Mouse (Mus musculus) thymus, adult 2 months (tissue): ENCODE measurements at regions not wholly inside any gene's neighbourhood (a gene's known extent, or its start where the extent isn't known, plus 50 kb on each side); places are given as distances from the start of the nearest gene placed in this dataset.

ENCODE experiments used
- DNase-seq: peaks from one replicate; pipeline ENCODE4 v3.0.0; 2021
- H3K27ac ChIP-seq: fragments of 200-500 bp; 2 replicates; pipeline ENCODE4 v1.5.1; 2012; ENCODE audit warnings: low read length, control low read depth; ENCODE audit not compliant: control insufficient read depth, insufficient read depth
- H3K27me3 ChIP-seq: fragments of 200-500 bp; 2 replicates; pipeline ENCODE4 v1.6.1; 2012; ENCODE audit warnings: mild to moderate bottlenecking, low read length, moderate library complexity, mixed read lengths; ENCODE audit not compliant: control insufficient read depth, insufficient read depth
- H3K36me3 ChIP-seq: fragments of 200-500 bp; 2 replicates; pipeline ENCODE4 v1.6.1; 2012; ENCODE audit warnings: mild to moderate bottlenecking, low read length, moderate library complexity; ENCODE audit not compliant: control insufficient read depth, insufficient read depth
- H3K4me1 ChIP-seq: fragments of 200-500 bp; replicated peaks from 2 replicates; pipeline ENCODE4 v1.6.1; 2012; ENCODE audit warnings: low read length; ENCODE audit not compliant: control insufficient read depth, insufficient read depth
- H3K4me3 ChIP-seq: fragments of 200-500 bp; 2 replicates; pipeline ENCODE4 v1.5.1; 2012; ENCODE audit warnings: mild to moderate bottlenecking, low read length, control low read depth, moderate library complexity; ENCODE audit not compliant: control insufficient read depth, insufficient read depth
- CTCF ChIP-seq: fragments of 200-500 bp; IDR thresholded peaks from 2 replicates; pipeline ENCODE4 v1.5.1; 2012; ENCODE audit warnings: mild to moderate bottlenecking, control low read depth, low read length, moderate library complexity, borderline replicate concordance; ENCODE audit not compliant: control insufficient read depth, poor library complexity, insufficient read depth; ENCODE audit errors: extremely low read depth
- POLR2A ChIP-seq: fragments of 200-500 bp; IDR thresholded peaks from 2 replicates; pipeline ENCODE4 v1.6.1; 2012; ENCODE audit warnings: mild to moderate bottlenecking, low read length, control low read depth, moderate library complexity; ENCODE audit not compliant: control insufficient read depth, poor library complexity, insufficient read depth; ENCODE audit errors: extremely low read depth
- WGBS: fragments of 180-500 bp; shearing (Covaris S2); methylation state at CpG from one replicate; pipeline ENCODE4 v1.1.7; 2018; 5-methylcytosine and 5-hydroxymethylcytosine counted together

DNA sequence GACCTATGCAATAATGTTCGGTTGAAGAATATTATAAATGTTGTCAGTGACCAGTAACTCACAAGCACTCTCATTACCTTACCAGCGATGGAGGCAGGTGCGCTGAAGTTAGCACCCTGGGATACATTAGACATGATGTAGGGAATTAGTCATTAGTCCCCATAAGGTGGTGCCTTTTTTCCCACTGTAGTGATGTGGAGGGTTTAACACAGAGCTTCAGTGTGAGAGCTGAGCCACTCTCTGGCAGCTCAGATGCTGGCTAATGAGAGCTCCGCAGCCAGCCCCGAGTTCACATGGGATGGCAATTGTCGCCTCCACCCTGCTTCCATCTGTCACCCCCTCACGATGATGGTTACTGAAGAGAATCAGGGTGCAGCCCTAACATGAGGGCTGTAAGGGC, 286.6 kb downstream of the Lnpk start:
- Histone ChIP-seq H3K27ac (no peak overlapping the region), H3K36me3 (no peaks in the 10 kb centered on the region), H3K4me3 (no peak overlapping the region), H3K27me3 (no peaks in the 10 kb centered on the region), H3K4me1 (no peaks in the 10 kb centered on the region)
- 89% methylated on average over 7 of the region's 7 CpGs for WGBS
- no peak for TF ChIP-seq CTCF
- TF ChIP-seq POLR2A, result no peak
- DNase-seq, result no peak

DNA sequence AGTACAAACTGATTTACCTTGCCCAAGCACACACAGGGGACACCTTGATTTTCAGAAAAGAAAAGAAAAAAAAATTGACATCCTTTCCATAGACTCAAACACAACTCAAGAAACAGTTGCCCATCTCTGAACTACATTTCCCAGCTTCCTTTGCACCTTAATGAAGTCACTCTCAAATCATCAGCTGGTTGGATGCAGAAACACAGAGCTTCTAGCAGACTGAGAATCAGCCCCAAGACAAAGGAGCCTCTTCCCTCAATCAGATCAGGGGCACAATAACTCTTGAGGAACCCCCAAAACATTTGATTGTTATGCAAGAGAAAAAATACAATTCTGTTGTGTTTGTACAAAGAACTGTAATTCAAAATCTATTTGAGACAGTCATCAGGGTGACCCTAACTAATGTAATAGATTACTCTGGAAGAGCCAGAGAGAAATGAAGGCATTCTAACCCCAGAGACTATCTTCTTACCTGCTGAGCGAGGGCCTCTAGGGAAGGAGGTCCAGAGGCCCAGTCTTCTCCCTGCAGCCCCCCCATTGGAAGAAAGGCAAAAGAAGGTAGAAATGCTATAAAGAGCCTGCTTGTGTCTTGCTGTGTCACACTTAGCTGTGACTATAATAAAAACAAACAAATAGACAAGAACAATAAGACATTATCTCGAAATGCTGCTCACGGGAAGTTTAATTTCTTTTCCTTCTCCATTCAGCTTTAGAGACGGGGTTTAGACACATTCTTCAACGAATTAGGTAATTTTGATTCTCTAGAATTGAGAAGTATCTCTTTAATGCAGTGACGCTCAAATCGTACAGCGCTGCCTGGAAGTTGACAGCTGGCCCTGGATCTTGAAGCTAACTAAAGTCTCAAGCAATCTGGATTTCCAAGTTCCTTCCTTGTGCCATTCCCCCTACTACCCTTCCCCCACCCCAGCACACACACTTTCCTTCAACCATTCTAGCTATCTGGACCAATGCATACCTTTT, 287.5 kb downstream of the Lnpk start:
- H3K27ac ChIP-seq, result no peak overlapping the region
- no peak for TF ChIP-seq CTCF
- no peak for TF ChIP-seq POLR2A
- WGBS, result 90% methylated on average over 8 of the region's 8 CpGs
- no peak for DNase-seq
- no peaks in the 10 kb centered on the region for H3K36me3 ChIP-seq
- H3K4me3 ChIP-seq, result no peak overlapping the region
- H3K27me3 ChIP-seq, result no peaks in the 10 kb centered on the region
- H3K4me1 ChIP-seq, result no peaks in the 10 kb centered on the region

DNA sequence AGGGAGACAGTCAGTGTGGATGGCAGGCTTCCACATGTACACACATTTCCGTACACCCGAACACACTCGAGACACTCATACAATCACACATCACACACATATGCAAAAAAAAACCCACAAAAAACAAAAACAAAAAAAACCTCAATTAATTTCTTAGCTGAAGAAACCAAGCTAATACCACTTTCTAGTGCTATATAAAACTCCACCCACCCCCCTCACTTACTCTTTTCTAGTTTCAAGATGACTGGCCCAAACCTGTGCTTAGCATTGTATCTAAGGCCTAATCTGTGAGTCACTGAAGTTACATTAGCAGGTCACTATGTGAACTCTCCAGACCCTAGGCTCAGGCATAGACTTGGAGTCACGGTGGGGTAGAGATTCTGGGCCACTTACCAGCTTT, 293.6 kb downstream of the Lnpk start:
- Histone ChIP-seq H3K4me3 (no peak overlapping the region), H3K4me1 (no peaks in the 10 kb centered on the region), H3K36me3 (no peaks in the 10 kb centered on the region), H3K27ac (no peak overlapping the region), H3K27me3 (no peaks in the 10 kb centered on the region)
- no peak for DNase-seq
- 94% methylated on average over 4 of the region's 4 CpGs for WGBS
- TF ChIP-seq CTCF, result no peak
- TF ChIP-seq POLR2A, result no peak

DNA sequence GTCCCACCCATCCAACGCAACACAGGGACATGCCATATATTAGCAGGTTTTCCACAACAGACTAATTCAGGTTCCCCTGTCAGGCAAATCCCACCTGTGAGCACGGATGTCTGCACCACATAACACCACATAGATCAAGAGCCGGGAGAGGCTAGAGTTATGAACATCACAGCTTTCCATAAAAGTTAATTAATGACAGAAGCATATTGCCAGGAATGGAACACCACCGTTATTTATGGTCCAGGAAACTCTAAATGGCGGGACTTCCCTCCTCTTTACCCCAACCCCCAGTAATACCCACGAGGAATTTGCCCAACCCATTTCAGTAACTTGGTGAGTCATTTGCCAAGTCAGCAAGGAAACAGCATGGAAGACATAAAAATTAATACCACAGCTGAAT, 314.3 kb downstream of the Lnpk start:
- no peak overlapping the region for H3K27ac ChIP-seq
- no peaks in the 10 kb centered on the region for H3K4me1 ChIP-seq
- WGBS, result 81% methylated on average over 6 of the region's 6 CpGs

DNA sequence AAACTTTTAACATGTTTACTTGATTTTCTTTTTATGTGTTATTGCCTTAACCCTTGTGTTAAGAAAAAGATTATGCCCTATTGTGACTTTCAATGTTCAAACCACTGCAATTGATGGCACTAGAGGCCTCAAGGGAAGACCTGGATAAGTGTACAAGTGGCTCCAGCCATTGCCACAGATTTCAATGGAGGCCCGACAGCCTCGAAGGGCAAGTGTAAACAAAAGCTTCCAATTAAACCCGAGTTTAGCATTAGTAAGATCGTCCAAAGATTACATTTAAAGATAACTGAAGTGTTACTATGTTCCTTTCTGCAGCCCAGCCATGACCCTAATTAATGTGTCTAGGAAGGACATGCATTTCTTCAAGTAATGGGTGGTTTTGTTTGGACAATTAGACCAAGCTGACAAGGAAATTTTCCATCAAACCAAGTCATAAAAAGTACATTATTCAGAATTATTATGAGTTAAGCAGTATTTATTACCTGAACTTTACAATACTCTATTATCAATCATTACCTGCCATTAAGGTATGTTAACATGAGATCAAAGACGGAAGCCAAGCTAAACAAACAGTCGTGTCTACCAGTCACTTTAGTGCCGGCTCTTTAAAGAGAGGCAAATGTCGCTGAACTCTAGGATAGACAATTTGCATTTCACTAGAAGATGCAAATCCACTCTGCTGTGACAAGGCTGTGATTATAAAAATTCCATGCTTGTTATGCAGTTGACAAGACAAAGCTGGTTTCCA, 322.0 kb downstream of the Lnpk start:
- DNase-seq, result no peak
- no peaks in the 10 kb centered on the region for H3K36me3 ChIP-seq
- TF ChIP-seq CTCF (no peak), POLR2A (no peak)
- H3K27me3 ChIP-seq, result no peaks in the 10 kb centered on the region
- 44% methylated on average over 8 of the region's 8 CpGs for WGBS
- H3K4me1 ChIP-seq, result no peaks in the 10 kb centered on the region
- H3K27ac ChIP-seq, result no peak overlapping the region
- no peak overlapping the region for H3K4me3 ChIP-seq

More for the DNA sequence above, 314.3 kb downstream of the Lnpk start:
- H3K4me3 ChIP-seq, result no peak overlapping the region
- H3K27me3 ChIP-seq, result no peaks in the 10 kb centered on the region
- no peak for DNase-seq
- no peaks in the 10 kb centered on the region for H3K36me3 ChIP-seq
- TF ChIP-seq CTCF (no peak), POLR2A (no peak)

DNA sequence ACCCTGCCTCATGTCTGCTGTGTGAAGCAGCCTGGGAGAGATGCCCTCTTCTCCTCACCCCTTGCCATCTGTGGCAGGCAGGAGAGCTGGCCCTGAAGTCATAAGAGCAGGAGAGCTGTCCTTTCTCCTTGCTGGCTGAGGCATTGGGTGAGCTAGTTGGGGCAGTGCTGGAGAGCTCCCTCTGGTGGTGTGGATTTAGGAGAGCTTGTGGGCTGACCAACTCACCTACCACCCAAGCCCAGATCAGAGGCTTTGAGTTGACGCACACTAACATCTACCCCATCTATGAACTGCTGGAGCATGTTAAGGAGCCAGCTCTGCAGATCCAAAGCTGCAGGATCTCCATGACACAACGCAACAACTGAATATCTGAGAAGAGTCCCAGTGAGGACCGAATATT, 331.7 kb downstream of the Lnpk start:
- no peak for DNase-seq

More for the DNA sequence above, 331.7 kb downstream of the Lnpk start:
- no peak for TF ChIP-seq CTCF
- no peak for TF ChIP-seq POLR2A
- 92% methylated on average over 3 of the region's 3 CpGs for WGBS
- H3K36me3 ChIP-seq, result no peaks in the 10 kb centered on the region
- H3K4me1 ChIP-seq, result no peaks in the 10 kb centered on the region
- no peak overlapping the region for H3K27ac ChIP-seq
- no peak overlapping the region for H3K4me3 ChIP-seq
- H3K27me3 ChIP-seq, result no peaks in the 10 kb centered on the region
